Mouse (Mus musculus) kidney, embryonic 15.5 days (tissue): ENCODE results near the gene C87414. TPM values are rescaled to one million over a fixed set of nuclear protein-coding genes. Genes with fewer than 3 reads are reported as not detected.
"Not testable (repeated sequence)": the region's sequence is repeated elsewhere in the genome, so short reads cannot be mapped to it uniquely, and the experiment has no call there.

Experiments used
- ATAC-seq: fragments of 200-750 bp; cut with Nextera tagmentation; replicated peaks from 2 replicates; pipeline ENCODE4 v1.8.0; 2017; ENCODE audit warnings: moderate TSS enrichment; ENCODE audit not compliant: low FRiP score
- H3K27ac ChIP-seq: fragments of 300-500 bp; sonication (generic); 2 replicates; pipeline ENCODE4 v1.5.1; 2015; ENCODE audit warnings: mild to moderate bottlenecking, inconsistent platforms
- H3K27me3 ChIP-seq: fragments of 300-500 bp; sonication (generic); 2 replicates; pipeline ENCODE4 v1.6.1; 2015; ENCODE audit warnings: inconsistent platforms
- H3K36me3 ChIP-seq: fragments of 300-500 bp; sonication (generic); 2 replicates; pipeline ENCODE4 v1.6.1; 2015; ENCODE audit warnings: inconsistent platforms
- H3K4me1 ChIP-seq: fragments of 300-500 bp; sonication (generic); 2 replicates; pipeline ENCODE4 v1.6.1; 2015; ENCODE audit warnings: inconsistent platforms
- H3K4me2 ChIP-seq: fragments of 300-500 bp; sonication (generic); 2 replicates; pipeline ENCODE4 v1.6.1; 2015; ENCODE audit warnings: moderate library complexity, mild to moderate bottlenecking, inconsistent platforms
- H3K4me3 ChIP-seq: fragments of 300-500 bp; sonication (generic); replicated peaks from 2 replicates; pipeline ENCODE4 v1.5.1; 2015; ENCODE audit warnings: mild to moderate bottlenecking, inconsistent platforms
- H3K9ac ChIP-seq: fragments of 300-500 bp; sonication (generic); 2 replicates; pipeline ENCODE4 v1.6.1; 2015; ENCODE audit warnings: mild to moderate bottlenecking, inconsistent platforms
- H3K9me3 ChIP-seq: fragments of 300-500 bp; sonication (generic); replicated peaks from 2 replicates; pipeline ENCODE4 v1.6.1; 2016; ENCODE audit warnings: inconsistent platforms
- WGBS: fragments of 180-500 bp; shearing (Covaris S2); methylation state at CpG from one replicate; pipeline ENCODE4 v1.1.7; 2015; ENCODE audit warnings: mixed read lengths; 5-methylcytosine and 5-hydroxymethylcytosine counted together
- polyA plus RNA-seq: library from polyadenylated mRNA; unstranded; fragments of >200 nt; fragmentation: Nextera tagmentation; extraction: Ambion mirVana; gene quantifications from 2 replicates; pipeline ENCODE4 v1.2.1, GENCODE M21; 2015

C87414 gene
- polyA plus RNA-seq, result not detected in 2 replicates

DNA sequence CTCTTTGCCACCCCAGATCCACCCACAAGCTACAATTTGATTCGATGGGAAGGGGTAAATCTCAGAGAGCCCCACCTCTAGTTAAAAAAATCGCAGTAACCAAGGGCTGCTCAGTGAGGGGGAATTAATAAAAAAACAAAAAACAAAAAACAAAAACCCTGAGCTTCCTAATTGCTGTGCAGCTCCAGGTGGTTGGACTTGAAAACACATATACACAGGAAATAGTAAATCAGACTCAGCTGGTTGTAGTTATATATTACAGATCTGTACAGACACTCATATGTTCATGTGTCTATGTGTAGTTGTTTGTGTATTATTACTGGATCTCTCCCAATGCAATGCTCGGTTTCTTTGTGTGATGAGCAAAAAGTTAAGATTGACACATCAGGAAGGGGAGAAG is at the start of gene C87414:
Gene C87414, minus strand, starts transcription at position 101 of the 400 bp plus-strand sequence.
- H3K27me3 ChIP-seq, H3K36me3 ChIP-seq, H3K4me2 ChIP-seq, H3K27ac ChIP-seq, H3K9me3 ChIP-seq, H3K4me1 ChIP-seq, H3K9ac ChIP-seq, ATAC-seq, H3K4me3 ChIP-seq: not testable (repeated sequence)
- WGBS, result 50% methylated on average over 1 of the region's 3 CpGs

DNA sequence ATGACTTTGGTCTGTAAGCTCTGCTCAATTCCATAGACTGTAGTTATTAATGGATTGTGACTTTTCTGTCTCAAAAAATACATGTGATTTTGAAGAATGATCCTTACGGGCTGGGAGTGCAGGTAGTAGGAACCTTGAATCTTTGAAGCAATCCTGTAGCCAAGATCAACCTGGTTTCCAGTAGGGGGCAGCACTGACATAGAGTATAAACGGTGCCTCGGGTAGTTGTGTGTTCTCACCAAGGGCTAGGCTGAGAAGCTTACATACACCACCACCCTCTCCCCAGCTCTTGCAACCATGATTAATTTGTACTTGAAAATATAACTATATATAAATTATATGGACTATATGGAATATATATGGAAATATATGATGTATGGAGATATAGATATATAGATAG is 13.3 kb upstream of the C87414 start:
- not testable (repeated sequence) for H3K4me1 ChIP-seq, H3K27ac ChIP-seq, H3K27me3 ChIP-seq, ATAC-seq, H3K4me3 ChIP-seq, H3K36me3 ChIP-seq, H3K4me2 ChIP-seq, H3K9me3 ChIP-seq, H3K9ac ChIP-seq
- 68% methylated on average over 3 of the region's 3 CpGs for WGBS

Other genes with a start within 250 kb of the C87414 start
- not detected in 2 replicates for gene Gm16427, start 131.4 kb downstream of the C87414 start, polyA plus RNA-seq
- gene Gm7792, start 172.2 kb upstream of the C87414 start, polyA plus RNA-seq, result not detected in 2 replicates